Mouse (Mus musculus) limb, embryonic 11.5 days (tissue): Measurements from ENCODE around the gene Abhd12b. TPM values are rescaled to one million over a fixed set of nuclear protein-coding genes. Genes with fewer than 3 reads are reported as not detected.

Source experiments
- polyA plus RNA-seq: library from polyadenylated mRNA; unstranded; fragments of >200 nt; fragmentation: Nextera tagmentation; extraction: Ambion mirVana; gene quantifications from 2 replicates; pipeline ENCODE4 v1.2.1, GENCODE M21; 2014

The Abhd12b gene
- polyA plus RNA-seq, 1 experiment from 2014 or later = 0.15 TPM

Other genes with a start within 250 kb of the Abhd12b start
- gene Sav1, start 167.1 kb upstream of the Abhd12b start, polyA plus RNA-seq = 12.7 and 13.1 TPM in 2 replicates
- 10.1 and 11.7 TPM in 2 replicates for gene Nin, start 40.4 kb upstream of the Abhd12b start, polyA plus RNA-seq
- gene Pygl, start 77.3 kb downstream of the Abhd12b start, polyA plus RNA-seq = 7.8 and 8.3 TPM in 2 replicates
- 0.14 and 0.40 TPM in 2 replicates for gene Trim9, start 193.5 kb downstream of the Abhd12b start, polyA plus RNA-seq